Mouse (Mus musculus) myocyte (in vitro differentiated cells): ENCODE measurements at regions not wholly inside any gene's neighbourhood (a gene's known extent, or its start where the extent isn't known, plus 50 kb on each side); places are given as distances from the start of the nearest gene placed in this dataset.

ENCODE experiments used
- MAX ChIP-seq: IDR thresholded peaks from one replicate; pipeline ENCODE4 v1.6.1; 2011; ENCODE audit warnings: low read depth, mild to moderate bottlenecking, control low read depth
- POLR2A ChIP-seq: IDR thresholded peaks from one replicate; pipeline ENCODE4 v1.6.1; 2011; ENCODE audit warnings: low read depth, mild to moderate bottlenecking, control low read depth, moderate library complexity; ENCODE audit not compliant: insufficient read length

GRCm38 (mm10) chr6:50784381-50784780, 130.1 kb upstream of the Npvf start:
- TF ChIP-seq POLR2A = no peak
- no peak for TF ChIP-seq MAX
